Comparison of ENCODE assay signal across 22 mouse cellular contexts in genomic region chr7:43436341-43437255, GRCm38 (mm10). TPM values are rescaled to one million over a fixed set of nuclear protein-coding genes. Genes with fewer than 3 reads are reported as not detected.
DNase-seq lines count a peak whose midpoint lies in the region; ATAC-seq and TF ChIP-seq lines count a peak whose summit lies in the region.
"Had no signal": no experiment of that assay in that cellular context is flagged by ENCODE, and none has a peak within 500 bp of the region (broad histone marks: within the 10 kb centered on the region; RNA-seq: fewer than 3 reads in every experiment).

Gene Nkg7, plus strand, starts transcription at chr7:43437073.

- H3K27ac ChIP-seq in liver, embryonic 15.5 days (replicated peaks): no peak within 1 kb of the TSS
- H3K27ac ChIP-seq in stomach, postnatal 0 days (replicated peaks): no peak within 1 kb of the TSS
- H3K27ac ChIP-seq in heart, embryonic 12.5 days (ENCODE audit: poor library complexity, severe bottlenecking): no peak within 1 kb of the TSS
- H3K27ac ChIP-seq: embryonic facial prominence, embryonic 10.5 days; hindbrain, embryonic 15.5 days; neural tube, embryonic 12.5 days had no signal

- no peak for ATAC-seq in liver, embryonic 15.5 days (ENCODE audit: insufficient read depth)
- ATAC-seq in granulocyte monocyte progenitor cell, adult 5-6 weeks (replicated peaks; ENCODE audit: poor library complexity, severe bottlenecking): peak; percentile 57
- ATAC-seq in megakaryocyte progenitor cell, adult 5-6 weeks (replicated peaks; ENCODE audit: poor library complexity): peak; percentile 65
- no peak for ATAC-seq in stomach, postnatal 0 days (ENCODE audit: low FRiP score, low TSS enrichment)
- ATAC-seq in heart, embryonic 12.5 days (ENCODE audit: insufficient number of reproducible peaks, low FRiP score): no peak
- ATAC-seq: forebrain, embryonic 14.5 days; midbrain, embryonic 16.5 days had no signal

- TF ChIP-seq CTCF in stomach, postnatal 0 days (IDR thresholded peaks at IDR 0.05; ENCODE audit: low read depth): no peak

- H3K27me3 ChIP-seq in liver, embryonic 15.5 days: no peaks in the 10 kb centered on the region
- no peaks in the 10 kb centered on the region for H3K27me3 ChIP-seq in stomach, postnatal 0 days (ENCODE audit: control insufficient read depth, insufficient read depth, low read length)
- no peaks in the 10 kb centered on the region; the same call in 1 of the 2 replicates for H3K27me3 ChIP-seq in heart, embryonic 12.5 days (replicated peaks)
- H3K27me3 ChIP-seq: hindbrain, embryonic 15.5 days; neural tube, embryonic 12.5 days had no signal

- DNase-seq in liver: no peak
- DNase-seq in CD4-positive, CD25-positive, alpha-beta regulatory T cell, adult 2 months (ENCODE audit: low read depth, low spot score): peak; percentile 22
- DNase-seq in stomach, postnatal 0 days (ENCODE audit: low spot score): no peak
- no peak for DNase-seq in heart, postnatal 36 days
- DNase-seq: cerebellum, adult 18-20 months; cerebellum, postnatal 36 days; kidney, adult 11 months; kidney, postnatal 10 days; lung, embryonic 14.5 days; right cerebral cortex, postnatal 14 days had no signal

- no peaks in the 10 kb centered on the region for H3K36me3 ChIP-seq in liver, embryonic 15.5 days (replicated peaks)
- H3K36me3 ChIP-seq in stomach, postnatal 0 days (ENCODE audit: control insufficient read depth, insufficient read depth, low read length): no peaks in the 10 kb centered on the region
- H3K36me3 ChIP-seq in heart, embryonic 12.5 days: no peaks in the 10 kb centered on the region
- H3K36me3 ChIP-seq: embryonic facial prominence, embryonic 10.5 days; hindbrain, embryonic 15.5 days; neural tube, embryonic 12.5 days had no signal

- H3K9ac ChIP-seq in liver, embryonic 15.5 days: no peak within 1 kb of the TSS
- no peak within 1 kb of the TSS for H3K9ac ChIP-seq in stomach, postnatal 0 days (ENCODE audit: low read length)
- H3K9ac ChIP-seq in heart, embryonic 12.5 days: no peak within 1 kb of the TSS
- H3K9ac ChIP-seq: hindbrain, embryonic 15.5 days; lung, embryonic 14.5 days; neural tube, embryonic 12.5 days had no signal

- H3K4me1 ChIP-seq in liver, embryonic 15.5 days (replicated peaks): peaks cover 14% of the 10 kb centered on the region
- H3K4me1 ChIP-seq in stomach, postnatal 0 days (replicated peaks; ENCODE audit: control insufficient read depth, insufficient read depth): no peaks in the 10 kb centered on the region
- H3K4me1 ChIP-seq in heart, embryonic 12.5 days (replicated peaks): no peaks in the 10 kb centered on the region
- H3K4me1 ChIP-seq: embryonic facial prominence, embryonic 10.5 days; hindbrain, embryonic 15.5 days; neural tube, embryonic 12.5 days had no signal

- intact Hi-C loops in heart, postnatal 36 days (cut with DNase I): no loop called here

- H3K9me3 ChIP-seq in liver, embryonic 15.5 days (replicated peaks): no peaks in the 10 kb centered on the region
- H3K9me3 ChIP-seq in stomach, postnatal 0 days (ENCODE audit: control insufficient read depth, low read length): no peaks in the 10 kb centered on the region
- H3K9me3 ChIP-seq in heart, embryonic 12.5 days (replicated peaks): no peaks in the 10 kb centered on the region
- H3K9me3 ChIP-seq: embryonic facial prominence, embryonic 10.5 days; hindbrain, embryonic 15.5 days; neural tube, embryonic 12.5 days had no signal

- WGBS in liver, embryonic 15.5 days (ENCODE audit: insufficient replicate concordance): 31% methylated on average over 10 of the region's 10 CpGs
- 74% methylated on average over 10 of the region's 10 CpGs for WGBS in stomach, postnatal 0 days
- WGBS in heart, embryonic 12.5 days: 63% methylated on average over 10 of the region's 10 CpGs

- TF ChIP-seq EP300 in stomach, postnatal 0 days (optimal IDR thresholded peaks at IDR 0.05): no peak

- H3K4me3 ChIP-seq in liver, embryonic 15.5 days (replicated peaks): no peak within 1 kb of the TSS
- H3K4me3 ChIP-seq in stomach, postnatal 0 days (ENCODE audit: low read depth, low read length): no peak within 1 kb of the TSS
- H3K4me3 ChIP-seq in heart, embryonic 12.5 days: no peak within 1 kb of the TSS
- H3K4me3 ChIP-seq: embryonic facial prominence, embryonic 10.5 days; erythroblast, embryonic 14.5 days; hindbrain, embryonic 15.5 days; neural tube, embryonic 12.5 days had no signal

- peak within 1 kb of the TSS; percentile 2; the same call in 1 of the 2 replicates for H3K4me2 ChIP-seq in liver, embryonic 15.5 days
- no peak within 1 kb of the TSS for H3K4me2 ChIP-seq in stomach, postnatal 0 days (replicated peaks; ENCODE audit: low read depth)
- no peak within 1 kb of the TSS for H3K4me2 ChIP-seq in heart, embryonic 12.5 days
- H3K4me2 ChIP-seq: hindbrain, embryonic 15.5 days; lung, embryonic 14.5 days; neural tube, embryonic 12.5 days had no signal

RNA-seq across cellular contexts. Expression of gene Nkg7, which starts in this region (rescaled TPM):
- 17.0 and 17.5 TPM in 2 replicates for polyA plus RNA-seq in liver, embryonic 15.5 days (2015; fragmentation: Nextera tagmentation; extraction: Ambion mirVana)
- 772 and 862 TPM in 2 replicates for total RNA-seq in granulocyte monocyte progenitor cell, adult 5-6 weeks (2014; fragmentation: Nextera tagmentation)
- total RNA-seq in granulocyte monocyte progenitor cell, adult 5-6 weeks (2017): 227 and 400 TPM in 2 replicates
- 1,033 and 1,153 TPM in 2 replicates for total RNA-seq in megakaryocyte progenitor cell, adult 5-6 weeks (2015)
- total RNA-seq in megakaryocyte progenitor cell, adult 5-6 weeks (2017): 382 and 449 TPM in 2 replicates
- 0.62 and 0.79 TPM in 2 replicates for polyA plus RNA-seq in stomach, postnatal 0 days (2015; fragmentation: Nextera tagmentation; extraction: Ambion mirVana)
- polyA plus RNA-seq in heart, embryonic 12.5 days (2016; fragmentation: Nextera tagmentation; extraction: Ambion mirVana): 0.27 TPM in 1 of 2 replicates, not detected in the other
- total RNA-seq in heart, postnatal 36 days (2021): not detected
- total RNA-seq: left cerebral cortex, adult 8-10 months had no signal
- polyA plus RNA-seq: brain, embryonic 14.5 days; embryonic facial prominence, embryonic 10.5 days; erythroblast, embryonic 14.5 days; forebrain, embryonic 14.5 days; hindbrain, embryonic 15.5 days; midbrain, embryonic 16.5 days had no signal

Comparison
In these comparisons a context has a peak if more than half of its experiments do, and no peak if none do; other contexts are left out.
1. RNA of gene Nkg7 (total RNA-seq): 382 to 1,153 TPM in megakaryocyte progenitor cell, adult 5-6 weeks and 227 to 862 TPM in granulocyte monocyte progenitor cell, adult 5-6 weeks; not detected in heart, postnatal 36 days; every median in the first group is over 100 times any median in the second.
2. RNA of gene Nkg7 (polyA plus RNA-seq): 17.0 to 17.5 TPM in liver, embryonic 15.5 days; 0.62 to 0.79 TPM in stomach, postnatal 0 days and 0.27 TPM in heart, embryonic 12.5 days; every median in the first group is over 10 times any median in the second.
3. ATAC-seq: peak in granulocyte monocyte progenitor cell, adult 5-6 weeks (single experiment) and megakaryocyte progenitor cell, adult 5-6 weeks (single experiment); none in liver, embryonic 15.5 days (single experiment), stomach, postnatal 0 days (single experiment) and heart, embryonic 12.5 days (single experiment).